Mouse (Mus musculus): ENCODE data around the gene Tsfm.

GRCm38 (mm10) chr10:127055406-127055805 is 24.8 kb upstream of the Tsfm start:
- TF ChIP-seq EP300 (IDR thresholded peaks at IDR 0.05) (no peak), CTCF (IDR thresholded peaks at IDR 0.05) (no peak)
